Mouse (Mus musculus): ENCODE measurements at regions not wholly inside any gene's neighbourhood (a gene's known extent, or its start where the extent isn't known, plus 50 kb on each side); places are given as distances from the start of the nearest gene placed in this dataset.

DNA sequence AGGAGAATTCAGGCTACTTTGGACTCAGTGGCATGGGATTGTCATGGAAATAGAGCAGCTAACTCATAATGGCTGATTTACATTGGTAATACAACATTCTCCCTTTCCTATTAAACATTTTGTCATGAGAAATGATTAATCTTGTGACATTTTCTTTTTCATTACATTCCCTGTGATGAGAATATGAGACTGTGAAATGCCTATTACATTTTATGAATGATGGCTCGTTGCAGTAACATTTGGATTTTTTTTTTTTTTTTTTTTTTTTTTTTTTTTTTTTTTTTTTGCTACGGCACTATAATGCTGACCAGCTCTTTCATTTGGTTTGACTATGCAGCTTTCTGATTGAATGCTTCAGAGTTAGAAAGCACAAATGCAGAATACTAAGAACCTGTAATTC, 276.1 kb downstream of the Wdr20rt start:
- no peak for ATAC-seq (ENCODE audit: low FRiP score, low read depth)
- H3K4me3 ChIP-seq, result no peak overlapping the region
- no peaks in the 10 kb centered on the region for H3K9me3 ChIP-seq
- H3K36me3 ChIP-seq, result no peaks in the 10 kb centered on the region
- no peak overlapping the region for H3K9ac ChIP-seq
- H3K27me3 ChIP-seq, result no peaks in the 10 kb centered on the region
- WGBS, result 80% methylated on average over 2 of the region's 2 CpGs
- H3K4me1 ChIP-seq, result no peaks in the 10 kb centered on the region
- no peak overlapping the region for H3K4me2 ChIP-seq (replicated peaks)
- no peak overlapping the region for H3K27ac ChIP-seq

DNA sequence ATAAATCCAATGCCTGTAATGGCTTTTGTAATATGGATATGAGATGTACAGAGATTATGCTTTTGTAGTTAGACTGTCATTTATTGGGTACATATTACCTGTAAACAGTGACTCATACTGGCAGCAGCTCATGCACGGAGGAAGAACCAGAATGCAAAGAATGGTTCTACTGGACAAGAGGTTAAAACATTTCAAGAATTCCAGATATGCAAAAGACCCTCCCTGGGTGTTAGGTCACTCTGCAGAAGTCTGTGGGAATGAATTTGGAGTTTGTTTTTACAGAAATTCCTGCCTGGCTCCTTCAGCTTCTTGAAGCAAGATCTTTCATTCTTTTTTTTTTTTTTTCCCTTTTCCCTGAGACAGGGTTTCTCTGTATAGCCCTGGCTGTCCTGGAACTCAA, 276.7 kb downstream of the Wdr20rt start:
- no peaks in the 10 kb centered on the region for H3K27me3 ChIP-seq
- H3K36me3 ChIP-seq, result no peaks in the 10 kb centered on the region
- no peak overlapping the region for H3K27ac ChIP-seq
- ATAC-seq (ENCODE audit: low FRiP score, low read depth), result no peak
- WGBS, result 65% methylated on average over 1 of the region's 1 CpGs
- no peaks in the 10 kb centered on the region for H3K9me3 ChIP-seq
- H3K4me3 ChIP-seq, result no peak overlapping the region
- no peak overlapping the region for H3K4me2 ChIP-seq (replicated peaks)
- H3K9ac ChIP-seq, result no peak overlapping the region
- no peaks in the 10 kb centered on the region for H3K4me1 ChIP-seq

DNA sequence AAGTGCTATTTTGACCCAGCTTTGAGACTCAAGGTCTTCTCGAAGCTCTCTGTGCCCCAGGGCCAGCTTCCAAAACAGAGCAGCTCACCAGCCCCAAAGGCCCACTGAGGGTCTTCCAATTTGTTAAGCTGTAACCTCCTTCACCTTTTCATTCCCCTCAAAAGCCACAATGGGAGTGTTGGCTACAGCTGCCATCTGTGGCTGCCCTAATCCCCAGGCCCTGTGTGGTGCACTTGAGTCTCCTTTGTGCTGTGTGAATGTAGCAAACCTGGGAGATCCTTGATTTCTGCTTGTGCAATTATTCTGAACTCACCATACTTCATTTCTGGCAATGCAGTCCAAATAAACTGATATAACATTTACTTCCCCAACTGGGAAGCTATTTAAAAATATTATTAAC, 287.8 kb downstream of the Wdr20rt start:
- Histone ChIP-seq H3K36me3 (no peaks in the 10 kb centered on the region), H3K9ac (no peak overlapping the region), H3K4me1 (no peaks in the 10 kb centered on the region), H3K4me3 (no peak overlapping the region), H3K4me2 (replicated peaks) (no peak overlapping the region), H3K27ac (no peak overlapping the region), H3K27me3 (no peaks in the 10 kb centered on the region), H3K9me3 (no peaks in the 10 kb centered on the region)
- WGBS, result 78% methylated on average over 1 of the region's 1 CpGs
- no peak for ATAC-seq (ENCODE audit: low FRiP score, low read depth)

DNA sequence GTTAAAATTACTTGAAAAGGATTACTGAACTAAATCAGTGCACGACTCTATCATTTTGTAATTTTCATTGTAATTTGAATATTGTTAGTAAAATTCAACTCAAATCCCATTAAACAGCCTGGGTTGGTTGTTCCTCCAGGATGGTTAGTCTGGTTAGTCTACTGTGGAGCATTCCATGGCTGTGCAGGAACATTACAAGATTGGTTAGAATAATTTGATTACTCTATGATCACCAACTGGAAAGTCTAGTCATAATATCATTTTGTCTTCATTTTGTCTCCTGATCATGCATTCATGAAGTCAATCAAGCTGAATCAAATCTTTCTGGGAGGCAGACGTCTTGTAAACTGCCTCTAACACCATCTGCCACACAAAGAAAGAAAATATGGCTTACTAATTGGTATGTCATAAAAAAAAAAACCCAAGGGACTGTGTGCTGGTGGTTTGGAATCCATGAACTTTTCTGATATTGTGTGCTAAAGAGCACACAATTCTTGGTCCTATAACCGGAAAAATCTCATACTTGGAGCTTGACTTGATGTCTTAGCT, 308.9 kb downstream of the Wdr20rt start:
- H3K27ac ChIP-seq, result no peak overlapping the region
- no peaks in the 10 kb centered on the region for H3K9me3 ChIP-seq
- H3K4me3 ChIP-seq, result no peak overlapping the region
- H3K4me1 ChIP-seq, result no peaks in the 10 kb centered on the region
- H3K9ac ChIP-seq, result no peak overlapping the region
- H3K36me3 ChIP-seq, result no peaks in the 10 kb centered on the region
- no peak for ATAC-seq (ENCODE audit: low FRiP score, low read depth)
- no peak overlapping the region for H3K4me2 ChIP-seq (replicated peaks)
- no peaks in the 10 kb centered on the region for H3K27me3 ChIP-seq
- WGBS, result 71% methylated on average over 3 of the region's 3 CpGs

DNA sequence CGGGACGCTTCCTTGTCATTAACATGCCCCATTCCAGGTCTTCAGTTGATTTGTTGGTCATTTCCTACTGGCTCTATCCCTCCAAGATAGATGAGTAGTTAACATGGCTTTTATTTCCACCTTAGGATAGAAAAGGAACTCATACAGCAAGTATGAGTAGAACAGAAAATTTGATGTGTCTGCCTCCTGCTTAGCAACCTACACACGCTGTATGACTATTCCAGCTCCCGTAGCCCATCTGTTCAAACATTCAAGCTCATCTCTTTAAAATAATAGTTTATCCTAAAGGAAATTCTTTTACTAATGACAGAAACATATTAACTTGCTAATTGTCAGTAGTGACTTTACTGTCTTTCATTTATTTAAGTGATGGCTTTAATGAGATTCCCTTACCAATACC, 323.0 kb downstream of the Wdr20rt start:
- H3K27me3 ChIP-seq, result no peaks in the 10 kb centered on the region
- WGBS, result 90% methylated on average over 4 of the region's 4 CpGs
- H3K4me1 ChIP-seq, result no peaks in the 10 kb centered on the region
- H3K4me3 ChIP-seq, result no peak overlapping the region
- no peak for ATAC-seq (ENCODE audit: low FRiP score, low read depth)
- no peaks in the 10 kb centered on the region for H3K9me3 ChIP-seq
- no peak overlapping the region for H3K9ac ChIP-seq
- no peak overlapping the region for H3K27ac ChIP-seq
- H3K4me2 ChIP-seq (replicated peaks), result no peak overlapping the region
- no peaks in the 10 kb centered on the region for H3K36me3 ChIP-seq

DNA sequence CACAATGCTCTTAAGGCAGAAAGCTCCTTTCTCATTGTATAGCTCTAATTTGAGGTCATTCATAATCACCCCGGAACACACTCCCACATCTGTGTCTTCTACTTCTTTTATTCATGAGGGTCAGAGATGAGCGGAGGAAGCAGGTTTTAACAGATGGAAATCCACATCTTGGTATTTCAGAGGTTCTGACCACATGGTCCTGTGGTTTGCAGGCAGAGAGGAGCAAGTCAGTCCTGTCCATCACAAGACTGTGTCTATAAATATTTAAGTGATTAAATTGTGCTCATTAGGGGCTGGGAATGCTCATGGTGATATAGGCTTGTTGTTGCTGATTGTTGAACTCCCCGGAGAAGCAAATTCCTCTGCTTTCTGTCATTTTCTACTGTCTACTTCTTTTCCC, 326.9 kb downstream of the Wdr20rt start:
- no peaks in the 10 kb centered on the region for H3K9me3 ChIP-seq
- no peak overlapping the region for H3K27ac ChIP-seq
- no peak overlapping the region for H3K4me2 ChIP-seq (replicated peaks)
- H3K9ac ChIP-seq, result no peak overlapping the region
- H3K27me3 ChIP-seq, result no peaks in the 10 kb centered on the region
- no peak for ATAC-seq (ENCODE audit: low FRiP score, low read depth)
- 79% methylated on average over 3 of the region's 3 CpGs for WGBS
- no peaks in the 10 kb centered on the region for H3K36me3 ChIP-seq
- H3K4me1 ChIP-seq, result no peaks in the 10 kb centered on the region
- no peak overlapping the region for H3K4me3 ChIP-seq

DNA sequence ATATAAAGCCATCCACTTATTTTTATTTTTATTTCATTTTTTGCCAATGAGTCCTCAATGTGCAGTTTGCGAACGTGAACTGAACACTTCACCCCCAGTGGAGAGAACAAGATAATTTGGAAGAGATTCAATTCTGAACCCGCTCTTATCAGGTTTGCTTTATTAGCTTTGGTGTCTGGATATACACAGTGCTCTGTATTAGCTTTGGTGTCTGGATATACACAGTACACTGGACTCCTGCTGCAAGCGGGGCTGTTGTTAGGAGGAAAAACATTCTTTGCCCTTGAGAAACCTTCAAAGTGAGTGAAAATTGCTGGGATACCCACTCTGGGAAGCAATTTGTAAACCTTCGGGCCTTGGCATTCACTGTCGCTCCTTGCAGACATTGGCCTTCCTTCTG, 333.7 kb downstream of the Wdr20rt start:
- no peak overlapping the region for H3K4me2 ChIP-seq (replicated peaks)
- no peaks in the 10 kb centered on the region for H3K4me1 ChIP-seq
- no peaks in the 10 kb centered on the region for H3K36me3 ChIP-seq
- H3K4me3 ChIP-seq, result no peak overlapping the region
- no peak for ATAC-seq (ENCODE audit: low FRiP score, low read depth)
- no peak overlapping the region for H3K27ac ChIP-seq
- H3K27me3 ChIP-seq, result no peaks in the 10 kb centered on the region
- no peak overlapping the region for H3K9ac ChIP-seq
- H3K9me3 ChIP-seq, result no peaks in the 10 kb centered on the region
- whole genome bisulfite sequencing, result 85% methylated on average over 6 of the region's 6 CpGs

DNA sequence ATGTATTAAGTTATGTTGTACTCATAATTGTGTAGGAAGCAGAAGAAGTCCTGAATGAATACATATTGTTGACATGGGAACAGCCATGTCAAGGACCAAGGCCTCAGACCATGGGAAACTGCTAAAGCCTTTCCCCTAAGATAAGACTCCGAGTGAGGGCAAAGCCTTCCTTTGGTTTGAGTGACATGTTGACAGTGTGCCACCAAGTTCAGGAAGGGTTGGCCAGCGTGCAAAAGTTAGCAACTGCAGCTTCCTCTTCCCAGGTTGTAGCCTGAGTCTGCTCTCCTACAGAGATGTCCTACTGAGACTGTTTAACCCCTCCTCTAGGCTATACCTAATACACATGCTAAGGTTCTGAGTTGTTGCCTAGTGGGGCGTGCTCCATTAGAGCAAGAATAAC, 334.5 kb downstream of the Wdr20rt start:
- no peak for ATAC-seq (ENCODE audit: low FRiP score, low read depth)
- Histone ChIP-seq H3K27ac (no peak overlapping the region), H3K9me3 (no peaks in the 10 kb centered on the region), H3K9ac (no peak overlapping the region), H3K27me3 (no peaks in the 10 kb centered on the region), H3K36me3 (no peaks in the 10 kb centered on the region), H3K4me2 (replicated peaks) (no peak overlapping the region), H3K4me3 (no peak overlapping the region), H3K4me1 (no peaks in the 10 kb centered on the region)
- WGBS, result 81% methylated on average over 3 of the region's 3 CpGs

DNA sequence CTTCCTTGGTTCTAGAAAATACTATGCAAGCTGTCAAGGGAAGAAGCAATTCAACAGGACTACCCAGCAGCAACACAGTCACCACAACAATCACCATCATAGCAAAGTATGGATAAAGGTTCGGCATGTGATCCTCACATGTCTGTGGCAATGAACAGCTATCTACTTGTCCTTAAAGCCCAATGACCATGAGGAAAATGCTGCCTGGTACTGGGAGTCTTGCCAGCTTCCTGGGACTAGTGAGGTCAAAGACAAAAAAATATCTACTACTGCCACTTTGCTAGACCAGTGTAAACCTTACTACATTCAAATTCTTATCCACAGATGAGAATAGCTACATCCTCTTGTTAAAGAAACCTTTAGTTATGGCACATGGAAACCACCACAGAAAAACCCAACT, 346.3 kb downstream of the Wdr20rt start:
- H3K9me3 ChIP-seq, result no peaks in the 10 kb centered on the region
- H3K4me2 ChIP-seq (replicated peaks), result no peak overlapping the region
- no peaks in the 10 kb centered on the region for H3K27me3 ChIP-seq
- ATAC-seq (ENCODE audit: low FRiP score, low read depth), result no peak
- no peak overlapping the region for H3K9ac ChIP-seq
- WGBS, result 97% methylated on average over 1 of the region's 1 CpGs
- H3K4me3 ChIP-seq, result no peak overlapping the region
- no peak overlapping the region for H3K27ac ChIP-seq
- H3K36me3 ChIP-seq, result no peaks in the 10 kb centered on the region
- H3K4me1 ChIP-seq, result no peaks in the 10 kb centered on the region

DNA sequence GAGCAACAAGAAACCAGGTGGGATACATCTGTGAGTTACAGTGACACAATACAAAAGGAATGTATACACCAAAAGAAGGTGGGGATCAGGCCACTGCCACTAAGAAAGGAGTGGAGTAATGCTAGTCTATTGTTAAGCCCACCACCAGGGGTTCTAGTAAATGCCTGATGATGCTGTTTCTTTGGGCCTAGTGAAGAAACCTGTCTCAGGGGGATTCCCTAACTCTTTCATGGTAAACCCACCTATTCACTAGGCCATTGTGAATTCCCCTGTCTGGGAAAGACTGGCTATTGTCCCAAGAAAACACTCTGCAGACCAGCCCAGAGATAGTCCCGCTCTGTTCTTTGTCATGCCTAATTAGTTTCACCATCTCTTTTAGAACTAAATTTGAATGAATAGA, 368.2 kb downstream of the Wdr20rt start:
- Histone ChIP-seq H3K27me3 (no peaks in the 10 kb centered on the region), H3K4me3 (no peak overlapping the region), H3K27ac (no peak overlapping the region), H3K9ac (no peak overlapping the region), H3K4me2 (replicated peaks) (no peak overlapping the region), H3K4me1 (no peaks in the 10 kb centered on the region), H3K9me3 (no peaks in the 10 kb centered on the region), H3K36me3 (no peaks in the 10 kb centered on the region)
- ATAC-seq (ENCODE audit: low FRiP score, low read depth), result no peak
- 93% methylated on average over 1 of the region's 1 CpGs for WGBS

DNA sequence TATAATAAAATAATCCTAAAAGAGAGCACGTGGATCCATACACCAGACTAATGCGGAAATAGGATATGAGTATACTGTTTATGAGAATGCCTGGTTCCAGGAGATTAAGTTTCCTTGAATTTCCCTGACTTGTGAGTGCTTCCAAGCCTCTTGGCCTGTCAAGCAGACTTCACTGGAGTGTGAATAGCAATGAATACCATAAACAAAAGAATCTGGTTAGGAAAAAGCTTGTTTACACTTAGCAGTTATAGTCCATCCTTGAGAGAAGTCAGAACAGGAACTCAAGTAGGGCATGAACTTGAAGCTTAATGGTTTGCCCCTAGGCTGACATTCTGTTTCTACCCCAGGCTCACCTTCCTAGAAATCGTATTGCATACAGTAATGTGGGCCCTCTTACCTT, 368.8 kb downstream of the Wdr20rt start:
- no peaks in the 10 kb centered on the region for H3K4me1 ChIP-seq
- WGBS, result 80% methylated on average over 3 of the region's 3 CpGs
- no peak overlapping the region for H3K4me3 ChIP-seq
- H3K36me3 ChIP-seq, result no peaks in the 10 kb centered on the region
- no peak overlapping the region for H3K27ac ChIP-seq
- no peak overlapping the region for H3K9ac ChIP-seq
- no peak overlapping the region for H3K4me2 ChIP-seq (replicated peaks)
- H3K9me3 ChIP-seq, result no peaks in the 10 kb centered on the region
- no peak for ATAC-seq (ENCODE audit: low FRiP score, low read depth)
- no peaks in the 10 kb centered on the region for H3K27me3 ChIP-seq

DNA sequence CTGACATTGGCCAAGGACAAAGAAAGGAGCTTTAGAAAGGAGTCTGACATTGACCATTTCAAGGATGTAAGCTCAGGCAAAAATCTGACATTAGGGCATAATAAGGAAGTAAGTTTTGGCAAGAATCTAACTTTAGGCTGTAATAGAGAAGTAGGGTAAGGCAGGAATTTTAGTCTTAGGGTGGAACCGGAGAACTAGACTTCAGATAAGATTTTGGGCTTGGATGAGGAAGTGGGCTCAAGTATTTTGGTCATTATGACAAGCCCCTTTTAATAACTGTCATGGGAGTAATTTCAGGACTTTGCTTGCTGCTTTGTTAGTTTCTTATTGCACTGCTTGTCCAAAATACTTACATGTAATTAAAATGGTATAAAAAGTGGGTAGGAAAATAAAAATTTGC, 418.9 kb downstream of the Wdr20rt start:
- Histone ChIP-seq H3K27me3 (no peaks in the 10 kb centered on the region), H3K4me1 (no peaks in the 10 kb centered on the region), H3K9ac (no peak overlapping the region), H3K4me2 (replicated peaks) (no peak overlapping the region), H3K36me3 (no peaks in the 10 kb centered on the region), H3K4me3 (no peak overlapping the region), H3K9me3 (peaks cover 4% of the 10 kb centered on the region), H3K27ac (no peak overlapping the region)
- WGBS, result 84% methylated on average over 1 of the region's 1 CpGs
- no peak for ATAC-seq (ENCODE audit: low FRiP score, low read depth)

DNA sequence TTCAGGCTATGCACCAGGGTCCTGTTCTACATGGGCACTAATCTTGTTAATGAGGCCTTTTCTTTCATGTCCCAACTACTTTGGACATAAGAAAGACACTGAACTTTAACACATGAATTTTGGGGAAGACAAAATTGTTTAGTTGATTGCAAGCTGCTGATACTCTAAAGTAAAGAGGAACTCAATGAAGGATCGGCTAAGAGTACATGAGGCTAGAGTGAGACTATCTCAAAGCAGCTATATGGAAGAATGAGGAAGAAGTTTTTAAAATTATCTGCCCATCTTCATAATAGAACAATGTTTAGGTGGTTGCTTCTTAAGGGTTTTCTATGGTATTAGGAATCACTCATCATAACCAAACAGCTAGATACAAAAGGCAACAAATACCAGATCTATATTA, 431.5 kb downstream of the Wdr20rt start:
- Histone ChIP-seq H3K9me3 (no peaks in the 10 kb centered on the region), H3K36me3 (no peaks in the 10 kb centered on the region), H3K27ac (no peak overlapping the region), H3K4me2 (replicated peaks) (no peak overlapping the region), H3K27me3 (no peaks in the 10 kb centered on the region), H3K9ac (no peak overlapping the region), H3K4me1 (no peaks in the 10 kb centered on the region), H3K4me3 (no peak overlapping the region)
- ATAC-seq (ENCODE audit: low FRiP score, low read depth), result no peak
- 92% methylated on average over 1 of the region's 1 CpGs for whole genome bisulfite sequencing

Measured in limb, embryonic 13.5 days (tissue).